Mouse (Mus musculus) hindbrain, embryonic 15.5 days (tissue): Measurements from ENCODE around the gene Pex5l. TPM values are rescaled to one million over a fixed set of nuclear protein-coding genes. Genes with fewer than 3 reads are reported as not detected.

ENCODE experiments used
- ATAC-seq: fragments of 200-750 bp; cut with Nextera tagmentation; 2 replicates; pipeline ENCODE4 v1.8.0; 2017; ENCODE audit warnings: low read depth, moderate number of reproducible peaks, moderate TSS enrichment; ENCODE audit not compliant: low FRiP score
- H3K27ac ChIP-seq: fragments of 300-500 bp; sonication (generic); replicated peaks from 2 replicates; pipeline ENCODE4 v1.5.1; 2015; ENCODE audit warnings: mild to moderate bottlenecking, inconsistent platforms
- H3K27me3 ChIP-seq: fragments of 300-500 bp; sonication (generic); 2 replicates; pipeline ENCODE4 v1.6.1; 2015; ENCODE audit warnings: control low read depth, inconsistent platforms
- H3K36me3 ChIP-seq: fragments of 300-500 bp; sonication (generic); 2 replicates; pipeline ENCODE4 v1.6.1; 2015; ENCODE audit warnings: control low read depth, inconsistent platforms
- H3K4me1 ChIP-seq: fragments of 300-500 bp; sonication (generic); replicated peaks from 2 replicates; pipeline ENCODE4 v1.6.1; 2015; ENCODE audit warnings: control low read depth, inconsistent platforms
- H3K4me2 ChIP-seq: fragments of 300-500 bp; sonication (generic); 2 replicates; pipeline ENCODE4 v1.6.1; 2015; ENCODE audit warnings: moderate library complexity, mild to moderate bottlenecking, inconsistent platforms
- H3K4me3 ChIP-seq: fragments of 300-500 bp; sonication (generic); 2 replicates; pipeline ENCODE4 v1.5.1; 2015; ENCODE audit warnings: mild to moderate bottlenecking, inconsistent platforms
- H3K9ac ChIP-seq: fragments of 300-500 bp; sonication (generic); 2 replicates; pipeline ENCODE4 v1.6.1; 2015; ENCODE audit warnings: inconsistent platforms
- H3K9me3 ChIP-seq: fragments of 300-500 bp; sonication (generic); 2 replicates; pipeline ENCODE4 v1.6.1; 2016; ENCODE audit warnings: control low read depth, inconsistent platforms
- WGBS: fragments of 180-500 bp; shearing (Covaris S2); methylation state at CpG from one replicate; pipeline ENCODE4 v1.1.7; 2015; 5-methylcytosine and 5-hydroxymethylcytosine counted together
- polyA plus RNA-seq: library from polyadenylated mRNA; unstranded; fragments of >200 nt; fragmentation: Nextera tagmentation; extraction: Ambion mirVana; gene quantifications from 2 replicates; pipeline ENCODE4 v1.2.1, GENCODE M21; 2015

Pex5l gene
- polyA plus RNA-seq, 1 experiment from 2014 or later: 3.2 TPM

- H3K4me1 ChIP-seq: no peaks in the 10 kb centered on the region
- peaks cover 17% of the 10 kb centered on the region for H3K36me3 ChIP-seq
- no peak overlapping the region for H3K4me3 ChIP-seq
- no peak overlapping the region for H3K27ac ChIP-seq
- H3K9me3 ChIP-seq: no peaks in the 10 kb centered on the region
- H3K4me2 ChIP-seq: no peak overlapping the region
- H3K9ac ChIP-seq: no peak overlapping the region
- no peaks in the 10 kb centered on the region for H3K27me3 ChIP-seq
- WGBS: 76% methylated on average over 7 of the region's 7 CpGs
- ATAC-seq: peak; percentile 90
Observed at GRCm38 (mm10) chr3:32910071-32910551, 232.9 kb downstream of the Pex5l start.

GRCm38 (mm10) chr3:32908400-32908799 lies 234.6 kb downstream of the Pex5l start:
- Histone ChIP-seq H3K4me2 (no peak overlapping the region), H3K4me1 (no peaks in the 10 kb centered on the region), H3K4me3 (no peak overlapping the region), H3K36me3 (peaks cover 3% of the 10 kb centered on the region; the same call in 1 of the 2 replicates), H3K27me3 (no peaks in the 10 kb centered on the region), H3K9ac (no peak overlapping the region), H3K9me3 (no peaks in the 10 kb centered on the region), H3K27ac (no peak overlapping the region)
- WGBS: 95% methylated on average over 3 of the region's 3 CpGs
- no peak for ATAC-seq

GRCm38 (mm10) chr3:32905850-32906779 lies 236.9 kb downstream of the Pex5l start:
- no peaks in the 10 kb centered on the region for H3K4me1 ChIP-seq
- no peaks in the 10 kb centered on the region for H3K9me3 ChIP-seq
- H3K4me3 ChIP-seq: no peak overlapping the region
- WGBS: 65% methylated on average over 8 of the region's 8 CpGs
- H3K27ac ChIP-seq: no peak overlapping the region
- peaks cover 11% of the 10 kb centered on the region; the same call in 1 of the 2 replicates for H3K36me3 ChIP-seq
- no peaks in the 10 kb centered on the region for H3K27me3 ChIP-seq
- no peak for ATAC-seq
- no peak overlapping the region for H3K4me2 ChIP-seq
- no peak overlapping the region for H3K9ac ChIP-seq

DNA sequence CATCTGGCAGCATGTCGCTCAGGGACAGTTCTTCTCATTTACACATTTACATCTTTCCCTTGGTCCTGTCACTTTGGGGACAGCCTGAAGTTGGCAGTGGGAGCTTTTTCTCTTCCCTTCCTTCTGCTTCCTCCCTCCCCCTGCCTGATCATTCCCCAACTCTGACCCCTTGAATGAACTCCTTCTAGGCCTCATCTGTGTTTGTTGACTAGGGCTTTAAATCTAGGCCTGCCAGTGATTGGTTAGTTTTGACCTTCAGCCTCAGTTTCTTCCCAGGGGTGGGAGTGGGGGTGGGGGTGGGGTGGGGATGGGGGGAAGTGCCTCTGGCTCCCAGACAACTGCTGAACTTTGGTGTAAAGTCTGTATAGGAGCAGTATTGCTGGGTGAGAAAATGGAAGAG lies 238.4 kb downstream of the Pex5l start:
- Histone ChIP-seq H3K36me3 (peaks cover 11% of the 10 kb centered on the region; the same call in 1 of the 2 replicates), H3K9me3 (no peaks in the 10 kb centered on the region), H3K27ac (no peak overlapping the region), H3K4me2 (no peak overlapping the region), H3K4me3 (no peak overlapping the region), H3K9ac (no peak overlapping the region), H3K27me3 (no peaks in the 10 kb centered on the region), H3K4me1 (no peaks in the 10 kb centered on the region)
- 91% methylated on average over 1 of the region's 1 CpGs for WGBS
- ATAC-seq: no peak

GRCm38 (mm10) chr3:32903462-32903861 lies 239.6 kb downstream of the Pex5l start:
- H3K4me2 ChIP-seq: no peak overlapping the region

More at GRCm38 (mm10) chr3:32903462-32903861, 239.6 kb downstream of the Pex5l start:
- no peak for ATAC-seq
- Histone ChIP-seq H3K36me3 (peaks cover 11% of the 10 kb centered on the region; the same call in 1 of the 2 replicates), H3K9ac (no peak overlapping the region), H3K27ac (no peak overlapping the region), H3K27me3 (no peaks in the 10 kb centered on the region), H3K4me3 (no peak overlapping the region), H3K9me3 (no peaks in the 10 kb centered on the region), H3K4me1 (no peaks in the 10 kb centered on the region)
- 59% methylated on average over 4 of the region's 4 CpGs for WGBS
